Mouse (Mus musculus): ENCODE data around the gene Cacng6.

Gene Cacng6

DNA sequence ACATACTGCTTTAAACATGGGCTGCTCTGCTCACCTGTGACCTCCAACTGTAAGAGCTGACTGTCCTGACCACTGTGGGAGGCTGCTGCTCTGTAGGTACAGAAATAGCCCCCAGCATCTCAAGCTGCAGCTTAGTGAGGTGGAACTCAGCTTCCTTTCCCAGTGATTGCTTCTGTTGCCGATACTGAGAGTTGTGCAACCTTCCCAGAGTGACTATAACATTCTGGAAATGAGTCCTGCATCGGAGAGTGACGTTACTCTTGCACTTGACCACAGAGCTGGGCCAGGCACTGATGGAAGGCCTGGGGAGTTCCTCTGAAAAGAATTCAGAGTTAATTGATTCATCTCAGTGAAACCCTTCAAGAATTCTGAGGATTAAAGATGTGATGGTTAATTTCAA lies 48.8 kb downstream of the Cacng6 start:
- DNase-seq, result no peak

DNA sequence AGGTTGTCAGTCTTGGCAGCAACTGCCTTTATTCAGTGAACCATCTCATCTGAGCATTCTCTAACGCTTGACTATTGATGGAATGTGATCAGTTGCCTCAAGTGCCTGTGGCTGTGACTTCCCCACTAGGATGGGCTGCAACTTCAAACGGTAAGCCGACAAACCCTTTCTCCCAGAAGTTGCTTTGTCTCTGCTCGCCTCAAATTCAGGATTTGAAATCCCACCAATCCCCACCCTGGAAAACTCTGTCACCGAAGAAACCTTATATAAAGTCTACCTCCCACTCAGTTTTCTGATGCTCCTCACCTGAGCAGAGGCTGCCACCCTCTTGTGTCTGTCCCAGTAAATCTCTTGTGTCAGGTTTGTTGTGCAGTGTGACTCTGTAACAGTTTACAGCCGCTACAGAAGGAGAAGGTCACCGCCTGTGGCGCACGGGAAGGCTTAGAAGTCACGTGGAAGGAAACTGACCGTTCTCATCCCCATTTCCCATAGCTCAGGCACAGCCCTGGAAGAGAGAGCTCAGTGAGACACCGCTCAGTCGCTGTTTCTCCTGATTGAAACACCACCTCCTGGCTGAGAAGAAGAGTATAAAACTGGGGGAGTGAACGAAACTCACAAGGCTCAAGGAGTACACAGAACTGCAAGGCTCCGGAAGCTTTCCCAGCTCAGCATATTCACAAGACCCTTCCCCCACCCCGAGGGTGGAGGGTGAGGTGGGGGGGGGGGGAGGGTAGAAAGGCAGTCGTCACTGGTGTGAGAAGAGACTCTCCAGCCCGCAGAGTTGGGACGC lies 50.5 kb downstream of the Cacng6 start:
- DNase-seq, result peak; percentile 3

DNA sequence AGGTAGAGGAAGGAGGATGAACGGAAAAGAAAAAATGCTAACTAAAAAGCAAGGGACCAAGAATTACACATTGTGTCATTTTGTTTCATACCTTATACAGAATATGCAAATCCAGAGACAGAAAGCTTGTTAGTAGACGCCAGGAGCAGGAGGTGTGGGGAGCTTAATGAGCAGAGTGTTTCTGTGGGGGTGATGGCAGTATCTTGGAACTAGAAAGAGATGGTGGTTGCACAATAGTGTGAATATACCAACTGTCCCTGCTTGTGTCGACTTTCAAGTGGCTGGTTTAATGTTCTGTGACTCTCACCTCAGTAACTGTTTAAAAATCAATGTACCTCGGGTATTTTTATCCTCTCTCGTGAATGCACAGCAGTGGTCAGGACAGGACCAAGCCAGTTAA lies 52.7 kb downstream of the Cacng6 start:
- DNase-seq, result no peak

DNA sequence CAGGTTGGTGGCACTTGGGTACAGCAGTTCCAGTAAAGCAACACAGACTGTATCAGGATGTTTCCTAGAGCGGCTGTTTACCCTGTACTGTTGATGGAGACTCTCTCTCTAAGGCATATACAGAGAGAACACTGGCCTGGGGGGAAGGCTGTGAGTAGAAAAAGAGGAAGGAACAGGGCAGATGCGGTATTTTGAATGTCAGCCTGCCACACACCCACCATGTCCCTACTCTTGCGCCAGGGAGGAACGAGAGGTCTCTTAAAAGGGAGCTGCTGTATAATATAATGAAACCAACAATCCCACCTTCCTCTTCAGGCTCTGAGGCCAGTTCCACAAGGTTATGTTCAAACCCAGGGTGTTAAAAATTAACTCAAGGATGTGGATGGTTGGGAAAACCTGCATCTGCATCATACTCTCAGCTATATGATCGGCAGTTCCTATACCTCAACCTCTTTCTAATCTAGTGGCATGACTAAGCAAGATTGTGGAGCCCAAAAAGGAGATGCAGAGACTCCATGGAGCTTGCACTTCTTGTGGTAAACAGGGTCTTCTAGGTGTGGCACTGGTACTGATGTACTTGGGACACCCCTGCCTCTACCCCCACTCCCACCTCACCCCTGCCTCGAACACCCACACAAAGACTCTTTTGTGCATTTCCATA lies 58.1 kb downstream of the Cacng6 start:
- DNase-seq, result no peak

Data from kidney, adult 9 months (tissue).